Mouse (Mus musculus): ENCODE results near the gene Taf10. TPM values are rescaled to one million over a fixed set of nuclear protein-coding genes. Genes with fewer than 3 reads are reported as not detected.
"Not testable (repeated sequence)": the region's sequence is repeated elsewhere in the genome, so short reads cannot be mapped to it uniquely, and the experiment has no call there.

Gene Taf10
- polyA plus RNA-seq, 1 experiment from 2014 or later, result 105 TPM

- Histone ChIP-seq H3K36me3 (ENCODE audit: control insufficient read depth, insufficient read depth, low read length) (peaks cover 24% of the 10 kb centered on the region), H3K4me3 (ENCODE audit: low read length) (no peak overlapping the region), H3K9ac (ENCODE audit: low read length) (no peak overlapping the region), H3K27ac (ENCODE audit: low read length) (no peak overlapping the region), H3K4me1 (replicated peaks; ENCODE audit: control insufficient read depth, insufficient read depth, low read length) (peaks cover 27% of the 10 kb centered on the region), H3K9me3 (ENCODE audit: control insufficient read depth, low read length) (no peaks in the 10 kb centered on the region), H3K4me2 (ENCODE audit: low read depth, low read length) (no peak overlapping the region), H3K27me3 (ENCODE audit: control insufficient read depth, insufficient read depth, low read depth, low read length) (no peaks in the 10 kb centered on the region)
- no peak for ATAC-seq (ENCODE audit: low read depth)
- WGBS, result 83% methylated on average over 9 of the region's 9 CpGs
Observed at GRCm38 (mm10) chr7:105741978-105742377, 2.2 kb downstream of the Taf10 start.

- no peak overlapping the region for H3K4me2 ChIP-seq (ENCODE audit: low read depth, low read length)
- peaks cover 21% of the 10 kb centered on the region; the same call in 1 of the 2 replicates for H3K36me3 ChIP-seq (ENCODE audit: control insufficient read depth, insufficient read depth, low read length)
- no peak overlapping the region for H3K9ac ChIP-seq (ENCODE audit: low read length)
- no peak overlapping the region for H3K4me3 ChIP-seq (ENCODE audit: low read length)
- WGBS, result 72% methylated on average over 6 of the region's 6 CpGs
- peaks cover 27% of the 10 kb centered on the region for H3K4me1 ChIP-seq (replicated peaks; ENCODE audit: control insufficient read depth, insufficient read depth, low read length)
- no peak overlapping the region for H3K27ac ChIP-seq (ENCODE audit: low read length)
- no peaks in the 10 kb centered on the region for H3K27me3 ChIP-seq (ENCODE audit: control insufficient read depth, insufficient read depth, low read depth, low read length)
- H3K9me3 ChIP-seq (ENCODE audit: control insufficient read depth, low read length), result no peaks in the 10 kb centered on the region
- no peak for ATAC-seq (ENCODE audit: low read depth)
Observed at GRCm38 (mm10) chr7:105740851-105741250, 3.3 kb downstream of the Taf10 start.

GRCm38 (mm10) chr7:105740089-105740795, 3.9 kb downstream of the Taf10 start:
- no peak overlapping the region for H3K4me3 ChIP-seq (ENCODE audit: low read length)
- WGBS, result 82% methylated on average over 13 of the region's 13 CpGs
- H3K27ac ChIP-seq (ENCODE audit: low read length), result no peak overlapping the region; the same call in 1 of the 2 replicates
- H3K9me3 ChIP-seq (ENCODE audit: control insufficient read depth, low read length), result no peaks in the 10 kb centered on the region
- H3K9ac ChIP-seq (ENCODE audit: low read length), result no peak overlapping the region; the same call in 1 of the 2 replicates
- H3K4me2 ChIP-seq (ENCODE audit: low read depth, low read length), result no peak overlapping the region
- no peak for ATAC-seq (ENCODE audit: low read depth)
- H3K4me1 ChIP-seq (replicated peaks; ENCODE audit: control insufficient read depth, insufficient read depth, low read length), result peaks cover 31% of the 10 kb centered on the region
- peaks cover 21% of the 10 kb centered on the region; the same call in 1 of the 2 replicates for H3K36me3 ChIP-seq (ENCODE audit: control insufficient read depth, insufficient read depth, low read length)
- no peaks in the 10 kb centered on the region for H3K27me3 ChIP-seq (ENCODE audit: control insufficient read depth, insufficient read depth, low read depth, low read length)

- Histone ChIP-seq H3K27me3 (ENCODE audit: control insufficient read depth, insufficient read depth, low read depth, low read length) (no peaks in the 10 kb centered on the region), H3K9ac (ENCODE audit: low read length) (peak overlapping the region; percentile 62), H3K4me3 (ENCODE audit: low read length) (peak overlapping the region; percentile 41), H3K27ac (ENCODE audit: low read length) (peak overlapping the region; percentile 98), H3K9me3 (ENCODE audit: control insufficient read depth, low read length) (no peaks in the 10 kb centered on the region), H3K4me1 (replicated peaks; ENCODE audit: control insufficient read depth, insufficient read depth, low read length) (peaks cover 38% of the 10 kb centered on the region), H3K4me2 (ENCODE audit: low read depth, low read length) (peak overlapping the region; percentile 78), H3K36me3 (ENCODE audit: control insufficient read depth, insufficient read depth, low read length) (peaks cover 27% of the 10 kb centered on the region)
- 13% methylated on average over 3 of the region's 3 CpGs for WGBS
- ATAC-seq (ENCODE audit: low read depth), result peak; percentile 81
Observed at GRCm38 (mm10) chr7:105738948-105739347, 5.2 kb downstream of the Taf10 start.

GRCm38 (mm10) chr7:105738286-105738685, 5.9 kb downstream of the Taf10 start:
- Histone ChIP-seq H3K27ac (ENCODE audit: low read length) (peak overlapping the region; percentile 98), H3K4me2 (ENCODE audit: low read depth, low read length) (peak overlapping the region; percentile 78), H3K9me3 (ENCODE audit: control insufficient read depth, low read length) (no peaks in the 10 kb centered on the region), H3K27me3 (ENCODE audit: control insufficient read depth, insufficient read depth, low read depth, low read length) (no peaks in the 10 kb centered on the region), H3K9ac (ENCODE audit: low read length) (peak overlapping the region; percentile 62), H3K4me3 (ENCODE audit: low read length) (peak overlapping the region; percentile 41), H3K36me3 (ENCODE audit: control insufficient read depth, insufficient read depth, low read length) (peaks cover 34% of the 10 kb centered on the region), H3K4me1 (replicated peaks; ENCODE audit: control insufficient read depth, insufficient read depth, low read length) (peaks cover 35% of the 10 kb centered on the region)
- WGBS, result 63% methylated on average over 2 of the region's 2 CpGs
- ATAC-seq (ENCODE audit: low read depth), result no peak

- Histone ChIP-seq H3K9me3 (ENCODE audit: control insufficient read depth, low read length) (no peaks in the 10 kb centered on the region), H3K27me3 (ENCODE audit: control insufficient read depth, insufficient read depth, low read depth, low read length) (no peaks in the 10 kb centered on the region), H3K4me1 (replicated peaks; ENCODE audit: control insufficient read depth, insufficient read depth, low read length) (peaks cover 30% of the 10 kb centered on the region), H3K36me3 (ENCODE audit: control insufficient read depth, insufficient read depth, low read length) (peaks cover 37% of the 10 kb centered on the region), H3K4me3 (ENCODE audit: low read length) (peak overlapping the region; percentile 91), H3K4me2 (ENCODE audit: low read depth, low read length) (peak overlapping the region; percentile 78), H3K9ac (ENCODE audit: low read length) (peak overlapping the region; percentile 94), H3K27ac (ENCODE audit: low read length) (peak overlapping the region; percentile 95)
- ATAC-seq (ENCODE audit: low read depth), result no peak
- WGBS, result 18% methylated on average over 3 of the region's 3 CpGs
Observed at GRCm38 (mm10) chr7:105737648-105738047, 6.5 kb downstream of the Taf10 start.

- peak within 1 kb of the TSS; percentile 94 for H3K9ac ChIP-seq (ENCODE audit: low read length)
- peaks cover 33% of the 10 kb centered on the region for H3K36me3 ChIP-seq (ENCODE audit: control insufficient read depth, insufficient read depth, low read length)
- peak; percentile 6; the same call in 1 of the 2 replicates for ATAC-seq (ENCODE audit: low read depth)
- WGBS, result under 1% methylated on average over 30 of the region's 30 CpGs
- H3K27me3 ChIP-seq (ENCODE audit: control insufficient read depth, insufficient read depth, low read depth, low read length), result no peaks in the 10 kb centered on the region
- H3K9me3 ChIP-seq (ENCODE audit: control insufficient read depth, low read length), result no peaks in the 10 kb centered on the region
- peak within 1 kb of the TSS; percentile 78 for H3K4me2 ChIP-seq (ENCODE audit: low read depth, low read length)
- H3K4me3 ChIP-seq (ENCODE audit: low read length), result peak within 1 kb of the TSS; percentile 91
- H3K27ac ChIP-seq (ENCODE audit: low read length), result peak within 1 kb of the TSS; percentile 98
- H3K4me1 ChIP-seq (replicated peaks; ENCODE audit: control insufficient read depth, insufficient read depth, low read length), result peaks cover 30% of the 10 kb centered on the region
Observed at GRCm38 (mm10) chr7:105736911-105737521, 7.1 kb downstream of the Taf10 start, which contains the start of gene Rrp8. TSS of gene Rrp8 (minus strand) at chr7:105737385.

- peak within 1 kb of the TSS; percentile 95 for H3K27ac ChIP-seq (ENCODE audit: low read length)
- H3K9me3 ChIP-seq (ENCODE audit: control insufficient read depth, low read length), result no peaks in the 10 kb centered on the region
- WGBS, result under 1% methylated on average over 48 of the region's 62 CpGs
- peaks cover 30% of the 10 kb centered on the region for H3K4me1 ChIP-seq (replicated peaks; ENCODE audit: control insufficient read depth, insufficient read depth, low read length)
- peak within 1 kb of the TSS; percentile 78 for H3K4me2 ChIP-seq (ENCODE audit: low read depth, low read length)
- peaks cover 32% of the 10 kb centered on the region for H3K36me3 ChIP-seq (ENCODE audit: control insufficient read depth, insufficient read depth, low read length)
- H3K4me3 ChIP-seq (ENCODE audit: low read length), result peak within 1 kb of the TSS; percentile 91
- peak; percentile 96 for ATAC-seq (ENCODE audit: low read depth)
- H3K9ac ChIP-seq (ENCODE audit: low read length), result peak within 1 kb of the TSS; percentile 94
- no peaks in the 10 kb centered on the region for H3K27me3 ChIP-seq (ENCODE audit: control insufficient read depth, insufficient read depth, low read depth, low read length)
Observed at GRCm38 (mm10) chr7:105736264-105736901, 7.8 kb downstream of the Taf10 start, which contains the start of gene Ilk. TSS of gene Ilk (plus strand) at chr7:105736592.

- Histone ChIP-seq H3K4me2 (ENCODE audit: low read depth, low read length) (peak overlapping the region; percentile 68), H3K4me1 (replicated peaks; ENCODE audit: control insufficient read depth, insufficient read depth, low read length) (peaks cover 30% of the 10 kb centered on the region), H3K9ac (ENCODE audit: low read length) (peak overlapping the region; percentile 94), H3K27ac (ENCODE audit: low read length) (peak overlapping the region; percentile 95), H3K4me3 (ENCODE audit: low read length) (peak overlapping the region; percentile 91), H3K36me3 (ENCODE audit: control insufficient read depth, insufficient read depth, low read length) (peaks cover 30% of the 10 kb centered on the region)
- H3K9me3 ChIP-seq (ENCODE audit: control insufficient read depth, low read length); H3K27me3 ChIP-seq (ENCODE audit: control insufficient read depth, insufficient read depth, low read depth, low read length); ATAC-seq (ENCODE audit: low read depth): not testable (repeated sequence)
- WGBS, result 42% methylated on average over 3 of the region's 4 CpGs
Observed at GRCm38 (mm10) chr7:105735464-105735863, 8.7 kb downstream of the Taf10 start.

Data from lung, embryonic 16.5 days (tissue).